In the genomic region with DNA sequence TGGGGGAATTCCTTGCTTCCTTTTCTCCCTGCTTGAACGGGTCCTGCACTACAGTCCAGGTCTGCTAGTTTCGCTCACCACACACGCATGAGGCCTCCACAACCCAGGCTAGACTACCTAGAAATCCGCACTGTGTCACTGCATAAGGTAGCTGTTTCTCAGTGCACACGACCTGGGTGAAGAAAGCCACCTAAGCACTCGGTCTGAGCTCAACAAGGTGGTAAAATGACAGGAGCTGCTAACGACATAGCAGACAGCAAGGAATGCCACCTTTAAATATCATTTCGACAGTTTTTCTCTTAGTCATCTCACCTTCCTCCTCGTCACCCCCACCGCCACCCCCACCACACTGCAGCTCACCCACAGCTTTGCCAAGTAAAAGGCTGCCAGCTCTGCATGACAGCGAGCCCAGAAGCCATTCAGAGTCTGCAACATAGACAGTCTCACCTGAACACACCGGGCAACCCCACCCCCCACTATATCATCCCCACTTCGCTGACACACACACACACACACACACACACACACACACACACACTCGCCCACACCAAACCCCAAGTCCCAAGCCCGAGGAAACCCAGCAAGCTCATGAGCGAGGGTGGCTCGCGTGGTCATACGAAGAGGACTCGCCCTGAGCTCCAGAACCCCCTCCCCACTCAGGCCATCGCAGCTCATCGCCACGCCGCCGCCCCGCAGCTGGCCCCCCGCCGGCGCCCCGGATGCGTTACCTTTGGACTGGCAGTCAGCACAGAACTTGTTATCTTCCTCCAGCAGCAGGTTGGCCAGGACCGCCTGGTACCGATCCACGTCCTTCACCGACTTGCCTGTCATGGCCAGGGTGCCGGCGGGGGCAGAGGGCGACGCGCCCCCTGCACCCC, we compare ENCODE assay signal across 8 mouse cellular contexts. TPM values are rescaled to one million over a fixed set of nuclear protein-coding genes. Genes with fewer than 3 reads are reported as not detected.
DNase-seq lines count a peak whose midpoint lies in the region; TF ChIP-seq lines count a peak whose summit lies in the region.

No protein-coding gene starts in this region.

- peaks cover 30% of the 10 kb centered on the region for H3K4me1 ChIP-seq in E14TG2a.4 (replicated peaks; ENCODE audit: low read depth, low read length)
- peaks cover 29% of the 10 kb centered on the region for H3K4me1 ChIP-seq in heart, embryonic 10.5 days

- no peaks in the 10 kb centered on the region for H3K36me3 ChIP-seq in E14TG2a.4 (ENCODE audit: insufficient read depth, low read length)
- no peaks in the 10 kb centered on the region for H3K36me3 ChIP-seq in heart, embryonic 10.5 days

- peak; percentile 59 for DNase-seq in 416B (ENCODE audit: low read depth)
- DNase-seq in cerebellum, postnatal 14 days = peak; percentile 72 to 73
- DNase-seq in heart, embryonic 10.5 days (ENCODE audit: low spot score) = peak; percentile 78
- DNase-seq in kidney, postnatal 25 days = peak; percentile 34 to 43
- peak; percentile 37 for DNase-seq in lung, postnatal 14 days
- DNase-seq in spleen, adult 12 weeks (ENCODE audit: low spot score) = peak; percentile 50
- DNase-seq in gastrocnemius, postnatal 25 days = no peak

- H3K27me3 ChIP-seq in E14TG2a.4 (ENCODE audit: insufficient read depth, low read length) = no peaks in the 10 kb centered on the region
- H3K27me3 ChIP-seq in heart, embryonic 10.5 days (ENCODE audit: insufficient read depth, poor library complexity, severe bottlenecking) = no peaks in the 10 kb centered on the region

- peak overlapping the region; percentile 92 for H3K27ac ChIP-seq in heart, embryonic 10.5 days

- WGBS in heart, embryonic 10.5 days = 4% methylated on average over 40 of the region's 40 CpGs

- no peak for TF ChIP-seq CTCF in E14TG2a.4 (conservative IDR thresholded peaks at IDR 0.05; ENCODE audit: low read length)

- no peaks in the 10 kb centered on the region for H3K9me3 ChIP-seq in E14TG2a.4 (ENCODE audit: low read length)
- H3K9me3 ChIP-seq in heart, embryonic 10.5 days = no peaks in the 10 kb centered on the region

- H3K4me3 ChIP-seq in E14TG2a.4 (replicated peaks; ENCODE audit: low read length) = peak overlapping the region; percentile 94
- H3K4me3 ChIP-seq in heart, embryonic 10.5 days = peak overlapping the region; percentile 95

RNA-seq across cellular contexts. Expression of a gene that starts 0.8 kb away (rescaled TPM):
- 14.1 and 18.6 TPM in 2 replicates for polyA plus RNA-seq in heart, embryonic 10.5 days (2016; fragmentation: Nextera tagmentation; extraction: Ambion mirVana)
- 10 to 100 TPM; 14.5 to 15.9 TPM for total RNA-seq in gastrocnemius, postnatal 25 days (2021)

RNA-seq across cellular contexts. Expression of a gene that starts 22.9 kb away (rescaled TPM):
- polyA plus RNA-seq in heart, embryonic 10.5 days (2016; fragmentation: Nextera tagmentation; extraction: Ambion mirVana) = 3.3 and 6.4 TPM in 2 replicates
- total RNA-seq in gastrocnemius, postnatal 25 days (2021) = under 1 TPM; 0.40 to 0.41 TPM
